Mouse (Mus musculus): ENCODE measurements around the gene Ranbp2. TPM values are rescaled to one million over a fixed set of nuclear protein-coding genes. Genes with fewer than 3 reads are reported as not detected.

Ranbp2 gene
- total and polyA plus RNA-seq, 3 experiments: 45.0 to 56.3 (median 53.4) TPM

DNA sequence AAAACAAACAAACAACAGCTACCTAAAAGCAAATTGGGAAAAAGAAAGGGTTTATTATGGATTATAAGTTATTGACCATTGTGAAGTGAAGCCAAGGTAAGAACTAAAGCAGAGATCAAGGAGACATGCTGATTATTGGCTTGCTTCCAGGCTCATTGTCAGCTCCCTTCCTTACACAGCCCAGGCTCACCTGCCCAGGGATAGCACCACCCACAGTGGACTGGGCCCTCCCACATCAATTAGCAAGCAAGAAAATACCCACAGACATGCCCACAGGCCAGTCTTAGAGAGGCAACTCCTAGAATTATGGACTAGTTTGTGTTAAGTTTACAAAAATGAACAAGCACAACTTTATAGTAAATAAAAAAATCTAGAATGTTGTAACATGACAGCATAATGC, 33.9 kb upstream of the Ranbp2 start:
- H3K9me3 ChIP-seq (replicated peaks; ENCODE audit: low read length): no peaks in the 10 kb centered on the region
- no peak overlapping the region for H3K4me2 ChIP-seq (ENCODE audit: insufficient read depth, low read depth, poor library complexity, severe bottlenecking)
- no peak for DNase-seq (ENCODE audit: extremely low read depth)
- H3K36me3 ChIP-seq (replicated peaks in 1 of 2; ENCODE audit: control insufficient read depth in 1 of 2, insufficient read depth in 1 of 2, low read length in 1 of 2): peaks cover 61 to 92% of the 10 kb centered on the region in 2 experiments
- dilution Hi-C loops (cut with MboI; ENCODE audit: extremely low pct_ligation_motif_present, extremely low pct_unique_long_range_greater_than_20kb, low sequenced_read_pairs): no loop called here
- H3K27me3 ChIP-seq (replicated peaks): no peaks in the 10 kb centered on the region
- TF ChIP-seq ZKSCAN1 (IDR thresholded peaks at IDR 0.05; ENCODE audit: borderline replicate concordance, low read depth, low read length) (no peak), RAD21 (IDR thresholded peaks at IDR 0.05; ENCODE audit: low read depth, low read length) (no peak), HCFC1 (IDR thresholded peaks at IDR 0.05; ENCODE audit: low read depth, low read length) (no peak), TCF12 (IDR thresholded peaks at IDR 0.05; ENCODE audit: low read depth, low read length) (no peak), JUND (conservative IDR thresholded peaks at IDR 0.05; ENCODE audit: low read depth, low read length) (no peak), E2F4 (IDR thresholded peaks at IDR 0.05; ENCODE audit: insufficient replicate concordance, low read depth, low read length) (no peak), ELF1 (IDR thresholded peaks at IDR 0.05; ENCODE audit: low read depth, low read length) (no peak), MXI1 (IDR thresholded peaks at IDR 0.05; ENCODE audit: low read depth, low read length) (no peak), USF1 (IDR thresholded peaks at IDR 0.05; ENCODE audit: low read depth, low read length) (no peak), NELFE (IDR thresholded peaks at IDR 0.05; ENCODE audit: low read depth, low read length) (no peak), ZC3H11A (IDR thresholded peaks at IDR 0.05; ENCODE audit: low read depth, low read length) (no peak), MYC (IDR thresholded peaks at IDR 0.05; ENCODE audit: low read depth, low read length) (no peak), ETS1 (conservative IDR thresholded peaks at IDR 0.05; ENCODE audit: low read depth, low read length) (no peak), ZMIZ1 (IDR thresholded peaks at IDR 0.05; ENCODE audit: low read depth, low read length) (no peak), UBTF (IDR thresholded peaks at IDR 0.05; ENCODE audit: low read depth, low read length) (no peak), PAX5 (IDR thresholded peaks at IDR 0.05; ENCODE audit: low read length) (no peak)
- H3K4me1 ChIP-seq (ENCODE audit: control insufficient read depth in 1 of 2, insufficient read depth in 2 of 2): no peaks in the 10 kb centered on the region
- in situ Hi-C loops (cut with MboI; ENCODE audit: low pct_ligation_motif_present, low pct_unique_long_range_greater_than_20kb, low sequenced_read_pairs): no loop called here
- H3K27ac ChIP-seq (ENCODE audit: insufficient read depth, low read depth): no peak overlapping the region
- H3K9ac ChIP-seq (ENCODE audit: insufficient read depth, low read depth): no peak overlapping the region
- no peaks in the 10 kb centered on the region for H3K79me2 ChIP-seq (replicated peaks; ENCODE audit: control insufficient read depth, extremely low read depth, insufficient read depth, poor library complexity, severe bottlenecking)
- H3K4me3 ChIP-seq (replicated peaks in 1 of 3; ENCODE audit: low read depth in 2 of 3, low read length in 2 of 3, poor library complexity in 1 of 3): no peak overlapping the region

DNA sequence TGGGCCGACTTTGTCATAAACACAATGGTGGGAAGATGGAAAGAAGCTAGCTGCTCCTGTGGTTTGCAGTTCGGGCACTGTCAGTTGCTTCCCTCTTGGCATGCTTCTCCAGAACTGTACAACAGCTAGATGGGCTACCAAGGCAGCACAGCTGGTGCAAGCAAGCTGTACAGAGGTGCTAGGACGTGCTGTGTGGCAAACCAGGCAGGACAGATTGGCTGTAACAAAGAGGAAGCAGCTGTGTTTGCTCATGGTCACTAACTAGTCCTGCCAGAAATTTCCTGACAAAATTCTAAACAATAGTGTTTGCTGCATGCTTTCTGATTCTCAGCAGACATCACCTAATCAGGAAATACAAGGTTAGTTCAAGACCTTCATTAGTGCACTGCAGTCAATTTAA, 30.0 kb upstream of the Ranbp2 start:
- TF ChIP-seq CHD2 (IDR thresholded peaks at IDR 0.05; ENCODE audit: low read length): no peak
- Histone ChIP-seq H3K4me2 (ENCODE audit: insufficient read depth, low read depth, poor library complexity, severe bottlenecking) (no peak overlapping the region), H3K4me1 (ENCODE audit: control insufficient read depth in 1 of 2, insufficient read depth in 2 of 2) (peaks cover 0 to 3% of the 10 kb centered on the region in 2 experiments; a peak in 1 of 4 replicates), H3K9ac (ENCODE audit: insufficient read depth, low read depth) (no peak overlapping the region), H3K27me3 (replicated peaks) (no peaks in the 10 kb centered on the region), H3K27ac (ENCODE audit: insufficient read depth, low read depth) (no peak overlapping the region), H3K9me3 (replicated peaks; ENCODE audit: low read length) (no peaks in the 10 kb centered on the region), H3K79me2 (replicated peaks; ENCODE audit: control insufficient read depth, extremely low read depth, insufficient read depth, poor library complexity, severe bottlenecking) (0 out of 2 replicates have a peak, but pooled peaks cover 3% of the 10 kb centered on the region), H3K4me3 (replicated peaks in 1 of 3; ENCODE audit: low read depth in 2 of 3, low read length in 2 of 3, poor library complexity in 1 of 3) (no peak overlapping the region), H3K36me3 (replicated peaks in 1 of 2; ENCODE audit: control insufficient read depth in 1 of 2, insufficient read depth in 1 of 2, low read length in 1 of 2) (peaks cover 39 to 90% of the 10 kb centered on the region in 2 experiments)
- in situ Hi-C loops (cut with MboI; ENCODE audit: low pct_ligation_motif_present, low pct_unique_long_range_greater_than_20kb, low sequenced_read_pairs) (no loop called here), dilution Hi-C loops (cut with MboI; ENCODE audit: extremely low pct_ligation_motif_present, extremely low pct_unique_long_range_greater_than_20kb, low sequenced_read_pairs) (no loop called here)
- no peak for DNase-seq (ENCODE audit: extremely low read depth)
